Mouse (Mus musculus): ENCODE measurements at regions not wholly inside any gene's neighbourhood (a gene's known extent, or its start where the extent isn't known, plus 50 kb on each side); places are given as distances from the start of the nearest gene placed in this dataset.

DNA sequence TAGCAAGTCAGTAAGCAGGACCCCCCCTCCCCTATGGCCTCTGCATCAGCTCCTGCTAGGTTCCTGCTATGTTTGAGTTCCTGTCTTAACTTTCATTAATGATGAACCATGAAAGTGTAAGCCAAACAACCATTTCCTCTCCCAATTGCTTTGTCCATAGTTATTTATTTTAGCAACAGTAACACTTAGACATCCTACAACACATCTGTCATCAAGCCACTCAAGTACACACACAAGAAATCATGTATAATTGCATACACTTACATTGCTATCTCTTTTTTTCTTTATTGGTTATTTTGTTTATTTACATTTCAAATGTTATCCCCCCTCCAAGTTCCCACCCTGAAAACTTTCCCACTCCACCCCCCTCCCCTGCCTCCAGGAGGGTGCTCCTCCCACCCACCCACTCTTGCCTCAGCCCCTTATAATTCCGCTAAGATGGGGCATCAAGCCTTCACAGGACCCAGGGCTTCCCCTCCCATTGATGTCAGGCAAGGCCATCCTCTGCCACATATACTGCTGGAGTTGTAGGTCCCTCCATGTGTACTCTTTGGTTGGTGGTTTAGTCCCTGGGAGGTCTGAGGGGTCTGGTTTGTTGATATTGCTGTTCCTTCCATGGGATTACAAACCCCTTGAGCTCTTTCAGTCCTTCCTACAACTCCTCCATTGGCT is 310.9 kb upstream of the Ccnh start:
- no peak for DNase-seq (ENCODE audit: low spot score)
- H3K4me3 ChIP-seq (ENCODE audit: low read depth, low read length) = no peak overlapping the region
- H3K9ac ChIP-seq (ENCODE audit: low read length) = no peak overlapping the region
- H3K36me3 ChIP-seq (ENCODE audit: control insufficient read depth, insufficient read depth, low read length) = no peaks in the 10 kb centered on the region
- H3K27me3 ChIP-seq (ENCODE audit: control insufficient read depth, insufficient read depth, low read length) = no peaks in the 10 kb centered on the region
- no peaks in the 10 kb centered on the region for H3K9me3 ChIP-seq (ENCODE audit: control insufficient read depth, low read length)
- H3K4me1 ChIP-seq (replicated peaks; ENCODE audit: control insufficient read depth, insufficient read depth, low read length) = no peaks in the 10 kb centered on the region
- WGBS = 78% methylated on average over 1 of the region's 1 CpGs
- H3K4me2 ChIP-seq (ENCODE audit: low read depth, low read length, severe bottlenecking) = no peak overlapping the region
- no peak for ATAC-seq (replicated peaks; ENCODE audit: low FRiP score)
- H3K27ac ChIP-seq (ENCODE audit: low read depth, low read length) = no peak overlapping the region

GRCm38 (mm10) chr13:84905347-84905981 is 283.7 kb upstream of the Ccnh start:
- no peak overlapping the region for H3K4me3 ChIP-seq (ENCODE audit: low read depth, low read length)
- no peaks in the 10 kb centered on the region for H3K9me3 ChIP-seq (ENCODE audit: control insufficient read depth, low read length)
- H3K36me3 ChIP-seq (ENCODE audit: control insufficient read depth, insufficient read depth, low read length) = no peaks in the 10 kb centered on the region
- H3K27me3 ChIP-seq (ENCODE audit: control insufficient read depth, insufficient read depth, low read length) = no peaks in the 10 kb centered on the region
- H3K4me2 ChIP-seq (ENCODE audit: low read depth, low read length, severe bottlenecking) = no peak overlapping the region
- DNase-seq (ENCODE audit: low spot score) (no peak), ATAC-seq (replicated peaks; ENCODE audit: low FRiP score) (peak; percentile 90)
- no peaks in the 10 kb centered on the region for H3K4me1 ChIP-seq (replicated peaks; ENCODE audit: control insufficient read depth, insufficient read depth, low read length)
- H3K9ac ChIP-seq (ENCODE audit: low read length) = no peak overlapping the region
- 66% methylated on average over 6 of the region's 6 CpGs for WGBS
- H3K27ac ChIP-seq (ENCODE audit: low read depth, low read length) = 0 out of 2 replicates have a peak overlapping the region, but pooled peaks have one; percentile 6

- 61% methylated on average over 3 of the region's 3 CpGs for WGBS
- no peak overlapping the region for H3K4me2 ChIP-seq (ENCODE audit: low read depth, low read length, severe bottlenecking)
- H3K27me3 ChIP-seq (ENCODE audit: control insufficient read depth, insufficient read depth, low read length) = no peaks in the 10 kb centered on the region
- no peaks in the 10 kb centered on the region for H3K9me3 ChIP-seq (ENCODE audit: control insufficient read depth, low read length)
- H3K36me3 ChIP-seq (ENCODE audit: control insufficient read depth, insufficient read depth, low read length) = no peaks in the 10 kb centered on the region
- no peaks in the 10 kb centered on the region for H3K4me1 ChIP-seq (replicated peaks; ENCODE audit: control insufficient read depth, insufficient read depth, low read length)
- DNase-seq (ENCODE audit: low spot score) = no peak
- H3K9ac ChIP-seq (ENCODE audit: low read length) = no peak overlapping the region
- no peak overlapping the region for H3K27ac ChIP-seq (ENCODE audit: low read depth, low read length)
- ATAC-seq (replicated peaks; ENCODE audit: low FRiP score) = peak; percentile 82
- no peak overlapping the region for H3K4me3 ChIP-seq (ENCODE audit: low read depth, low read length)
Measured at GRCm38 (mm10) chr13:84905994-84906393, 283.2 kb upstream of the Ccnh start.

- H3K4me2 ChIP-seq (ENCODE audit: low read depth, low read length, severe bottlenecking) = no peak overlapping the region
- H3K27ac ChIP-seq (ENCODE audit: low read depth, low read length) = no peak overlapping the region
- DNase-seq (ENCODE audit: low spot score) (no peak), ATAC-seq (replicated peaks; ENCODE audit: low FRiP score) (no peak)
- no peaks in the 10 kb centered on the region for H3K4me1 ChIP-seq (replicated peaks; ENCODE audit: control insufficient read depth, insufficient read depth, low read length)
- no peak overlapping the region for H3K9ac ChIP-seq (ENCODE audit: low read length)
- no peaks in the 10 kb centered on the region for H3K36me3 ChIP-seq (ENCODE audit: control insufficient read depth, insufficient read depth, low read length)
- H3K27me3 ChIP-seq (ENCODE audit: control insufficient read depth, insufficient read depth, low read length) = no peaks in the 10 kb centered on the region
- H3K4me3 ChIP-seq (ENCODE audit: low read depth, low read length) = no peak overlapping the region
- H3K9me3 ChIP-seq (ENCODE audit: control insufficient read depth, low read length) = no peaks in the 10 kb centered on the region
- WGBS = 50% methylated on average over 1 of the region's 1 CpGs
Measured at GRCm38 (mm10) chr13:84931271-84931670, 257.9 kb upstream of the Ccnh start.

DNA sequence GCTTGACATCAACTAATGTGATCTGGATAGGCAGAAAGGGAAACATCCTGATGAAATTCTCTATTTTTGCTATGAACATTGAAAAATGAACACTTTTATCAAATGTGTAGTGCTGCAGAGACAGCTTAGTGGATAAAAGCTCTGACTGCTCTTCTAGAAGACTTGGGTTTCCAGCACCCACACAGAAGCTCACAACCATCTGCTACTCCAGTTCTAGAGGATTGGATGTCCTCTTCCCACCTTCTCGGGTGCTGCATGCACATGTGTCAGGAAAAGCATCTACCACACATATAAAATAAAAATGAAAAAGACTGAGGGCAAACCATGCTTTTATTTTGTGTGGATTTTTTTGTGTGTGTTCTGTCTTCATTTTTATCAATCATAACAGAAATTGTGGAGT is 253.6 kb upstream of the Ccnh start:
- H3K36me3 ChIP-seq (ENCODE audit: control insufficient read depth, insufficient read depth, low read length) = no peaks in the 10 kb centered on the region
- DNase-seq (ENCODE audit: low spot score) = no peak
- no peaks in the 10 kb centered on the region for H3K9me3 ChIP-seq (ENCODE audit: control insufficient read depth, low read length)
- H3K4me1 ChIP-seq (replicated peaks; ENCODE audit: control insufficient read depth, insufficient read depth, low read length) = no peaks in the 10 kb centered on the region
- no peak overlapping the region for H3K9ac ChIP-seq (ENCODE audit: low read length)
- no peak for ATAC-seq (replicated peaks; ENCODE audit: low FRiP score)
- WGBS = 79% methylated on average over 1 of the region's 1 CpGs
- no peak overlapping the region for H3K4me2 ChIP-seq (ENCODE audit: low read depth, low read length, severe bottlenecking)
- H3K27ac ChIP-seq (ENCODE audit: low read depth, low read length) = no peak overlapping the region
- no peaks in the 10 kb centered on the region for H3K27me3 ChIP-seq (ENCODE audit: control insufficient read depth, insufficient read depth, low read length)
- H3K4me3 ChIP-seq (ENCODE audit: low read depth, low read length) = no peak overlapping the region

DNA sequence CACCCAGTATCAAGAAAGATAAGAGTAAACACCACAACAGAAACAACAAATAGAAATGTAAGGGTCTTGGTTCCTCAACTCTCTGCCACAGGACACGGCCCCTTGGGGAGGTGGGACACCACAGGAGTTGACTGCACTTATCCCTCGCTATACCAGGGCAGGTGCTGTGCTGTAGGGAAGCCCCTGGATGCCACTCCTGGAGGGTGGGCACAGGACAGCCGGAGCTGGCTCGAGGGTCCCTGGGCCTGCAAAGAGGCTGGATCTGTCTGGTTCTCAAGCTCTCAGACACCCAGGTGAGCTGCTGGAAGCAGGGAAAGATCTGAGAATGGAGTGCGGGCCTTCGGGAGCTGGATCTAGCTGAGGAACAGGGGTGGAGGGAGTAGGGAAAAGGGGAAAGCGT is 249.5 kb upstream of the Ccnh start:
- Histone ChIP-seq H3K36me3 (ENCODE audit: control insufficient read depth, insufficient read depth, low read length) (no peaks in the 10 kb centered on the region), H3K27ac (ENCODE audit: low read depth, low read length) (no peak overlapping the region), H3K9ac (ENCODE audit: low read length) (no peak overlapping the region), H3K9me3 (ENCODE audit: control insufficient read depth, low read length) (no peaks in the 10 kb centered on the region), H3K4me1 (replicated peaks; ENCODE audit: control insufficient read depth, insufficient read depth, low read length) (no peaks in the 10 kb centered on the region), H3K4me2 (ENCODE audit: low read depth, low read length, severe bottlenecking) (no peak overlapping the region), H3K27me3 (ENCODE audit: control insufficient read depth, insufficient read depth, low read length) (no peaks in the 10 kb centered on the region), H3K4me3 (ENCODE audit: low read depth, low read length) (no peak overlapping the region)
- WGBS = 90% methylated on average over 7 of the region's 7 CpGs
- DNase-seq (ENCODE audit: low spot score) = no peak
- no peak for ATAC-seq (replicated peaks; ENCODE audit: low FRiP score)

GRCm38 (mm10) chr13:84940936-84941335 is 248.3 kb upstream of the Ccnh start:
- Histone ChIP-seq H3K36me3 (ENCODE audit: control insufficient read depth, insufficient read depth, low read length) (no peaks in the 10 kb centered on the region), H3K4me3 (ENCODE audit: low read depth, low read length) (no peak overlapping the region), H3K27me3 (ENCODE audit: control insufficient read depth, insufficient read depth, low read length) (no peaks in the 10 kb centered on the region), H3K9ac (ENCODE audit: low read length) (no peak overlapping the region), H3K4me1 (replicated peaks; ENCODE audit: control insufficient read depth, insufficient read depth, low read length) (no peaks in the 10 kb centered on the region), H3K9me3 (ENCODE audit: control insufficient read depth, low read length) (no peaks in the 10 kb centered on the region), H3K27ac (ENCODE audit: low read depth, low read length) (no peak overlapping the region), H3K4me2 (ENCODE audit: low read depth, low read length, severe bottlenecking) (no peak overlapping the region)
- no peak for DNase-seq (ENCODE audit: low spot score)
- no peak for ATAC-seq (replicated peaks; ENCODE audit: low FRiP score)
- WGBS = 97% methylated on average over 1 of the region's 1 CpGs

DNA sequence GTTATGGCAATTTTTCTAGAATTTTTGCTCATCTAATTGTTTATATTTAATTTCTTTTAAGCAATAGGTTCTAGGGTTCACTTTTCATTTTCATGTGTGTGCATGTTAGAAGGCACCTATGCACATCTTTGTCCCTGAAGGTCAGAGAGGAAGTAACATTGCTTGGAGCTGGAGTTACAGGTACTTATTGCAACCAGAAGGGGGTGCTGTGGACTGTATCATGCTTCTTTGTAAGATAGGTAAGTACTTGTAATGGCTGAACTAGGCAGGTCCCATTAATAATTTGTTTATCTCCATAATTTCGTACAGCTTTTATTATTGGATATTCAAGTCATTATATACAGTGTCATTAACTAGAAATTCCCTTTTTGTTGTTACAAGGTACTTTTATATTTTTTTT is 238.3 kb upstream of the Ccnh start:
- H3K4me1 ChIP-seq (replicated peaks; ENCODE audit: control insufficient read depth, insufficient read depth, low read length) = no peaks in the 10 kb centered on the region
- DNase-seq (ENCODE audit: low spot score) = no peak
- no peak overlapping the region for H3K4me3 ChIP-seq (ENCODE audit: low read depth, low read length)
- no peak overlapping the region for H3K4me2 ChIP-seq (ENCODE audit: low read depth, low read length, severe bottlenecking)
- no peaks in the 10 kb centered on the region for H3K9me3 ChIP-seq (ENCODE audit: control insufficient read depth, low read length)
- H3K27ac ChIP-seq (ENCODE audit: low read depth, low read length) = no peak overlapping the region
- no peak overlapping the region for H3K9ac ChIP-seq (ENCODE audit: low read length)
- ATAC-seq (replicated peaks; ENCODE audit: low FRiP score) = peak; percentile 71
- no peaks in the 10 kb centered on the region for H3K27me3 ChIP-seq (ENCODE audit: control insufficient read depth, insufficient read depth, low read length)
- 57% methylated on average over 1 of the region's 1 CpGs for WGBS
- H3K36me3 ChIP-seq (ENCODE audit: control insufficient read depth, insufficient read depth, low read length) = no peaks in the 10 kb centered on the region

DNA sequence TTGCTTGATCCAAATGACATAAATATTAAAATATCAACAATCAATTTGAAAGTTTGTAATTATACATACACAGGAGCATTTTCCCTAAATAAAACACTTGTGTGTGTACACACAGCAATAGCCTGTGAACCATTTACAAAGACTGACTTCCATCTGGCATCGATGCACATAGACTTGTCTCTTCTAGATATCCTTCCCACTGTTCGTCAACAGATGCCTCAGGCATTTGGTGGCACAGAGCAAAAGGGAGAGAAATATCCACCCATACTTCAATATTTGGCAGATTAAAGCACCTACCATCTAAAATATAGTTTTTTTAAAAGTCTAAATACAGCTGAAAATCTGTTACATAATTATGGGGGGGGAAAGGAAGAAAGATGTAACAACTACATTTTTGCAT is 236.0 kb upstream of the Ccnh start:
- Histone ChIP-seq H3K9ac (ENCODE audit: low read length) (no peak overlapping the region), H3K27me3 (ENCODE audit: control insufficient read depth, insufficient read depth, low read length) (no peaks in the 10 kb centered on the region), H3K9me3 (ENCODE audit: control insufficient read depth, low read length) (no peaks in the 10 kb centered on the region), H3K36me3 (ENCODE audit: control insufficient read depth, insufficient read depth, low read length) (no peaks in the 10 kb centered on the region), H3K27ac (ENCODE audit: low read depth, low read length) (no peak overlapping the region), H3K4me2 (ENCODE audit: low read depth, low read length, severe bottlenecking) (no peak overlapping the region), H3K4me1 (replicated peaks; ENCODE audit: control insufficient read depth, insufficient read depth, low read length) (no peaks in the 10 kb centered on the region), H3K4me3 (ENCODE audit: low read depth, low read length) (no peak overlapping the region)
- ATAC-seq (replicated peaks; ENCODE audit: low FRiP score) (no peak), DNase-seq (ENCODE audit: low spot score) (no peak)
- WGBS = 86% methylated on average over 2 of the region's 2 CpGs

Data from forebrain, embryonic 11.5 days (tissue).